Mouse (Mus musculus): Measurements from ENCODE around the gene H3f3a.

GRCm38 (mm10) chr1:180830588-180831346 lies 17.0 kb upstream of the H3f3a start:
- no peak for TF ChIP-seq CTCF (IDR thresholded peaks at IDR 0.05; ENCODE audit: extremely low read depth, insufficient read depth, insufficient read length, insufficient replicate concordance)
- no peak for TF ChIP-seq POLR2A (IDR thresholded peaks at IDR 0.05; ENCODE audit: low read depth, low read length)

Data from spleen, adult 2 months (tissue).